Mouse (Mus musculus) limb, embryonic 12.5 days (tissue): ENCODE data around the gene Map6. TPM values are rescaled to one million over a fixed set of nuclear protein-coding genes. Genes with fewer than 3 reads are reported as not detected.

Experiments
- ATAC-seq: fragments of 200-750 bp; cut with Nextera tagmentation; 2 replicates; pipeline ENCODE4 v1.8.0; 2017; ENCODE audit warnings: low read depth, moderate TSS enrichment; ENCODE audit not compliant: insufficient number of reproducible peaks, insufficient read depth, low FRiP score, low TSS enrichment
- H3K27ac ChIP-seq: fragments of 300-500 bp; sonication (generic); 2 replicates; pipeline ENCODE4 v1.5.1; 2016; ENCODE audit warnings: mild to moderate bottlenecking, moderate library complexity
- H3K27me3 ChIP-seq: fragments of 300-500 bp; sonication (generic); 2 replicates; pipeline ENCODE4 v1.6.1; 2016; ENCODE audit warnings: mild to moderate bottlenecking, moderate library complexity
- H3K36me3 ChIP-seq: fragments of 300-500 bp; sonication (generic); 2 replicates; pipeline ENCODE4 v1.6.1; 2016; ENCODE audit warnings: mild to moderate bottlenecking, moderate library complexity
- H3K4me1 ChIP-seq: fragments of 300-500 bp; sonication (generic); replicated peaks from 2 replicates; pipeline ENCODE4 v1.6.1; 2016
- H3K4me2 ChIP-seq: fragments of 300-500 bp; sonication (generic); 2 replicates; pipeline ENCODE4 v1.6.1; 2016; ENCODE audit warnings: mild to moderate bottlenecking, moderate library complexity
- H3K4me3 ChIP-seq: fragments of 300-500 bp; sonication (generic); replicated peaks from 2 replicates; pipeline ENCODE4 v1.5.1; 2016; ENCODE audit warnings: mild to moderate bottlenecking
- H3K9ac ChIP-seq: fragments of 300-500 bp; sonication (generic); replicated peaks from 2 replicates; pipeline ENCODE4 v1.6.1; 2016; ENCODE audit warnings: mild to moderate bottlenecking, moderate library complexity
- H3K9me3 ChIP-seq: fragments of 300-500 bp; sonication (generic); 2 replicates; pipeline ENCODE4 v1.6.1; 2016; ENCODE audit warnings: mild to moderate bottlenecking, moderate library complexity
- WGBS: fragments of 180-500 bp; shearing (Covaris S2); methylation state at CpG from one replicate; pipeline ENCODE4 v1.1.7; 2016; 5-methylcytosine and 5-hydroxymethylcytosine counted together
- polyA plus RNA-seq: library from polyadenylated mRNA; unstranded; fragments of >200 nt; fragmentation: Nextera tagmentation; extraction: Ambion mirVana; gene quantifications from 2 replicates; pipeline ENCODE4 v1.2.1, GENCODE M21; 2016

The Map6 gene
- polyA plus RNA-seq, 1 experiment from 2014 or later: 4.4 TPM

- ATAC-seq: no peak
- 42% methylated on average over 6 of the region's 6 CpGs for WGBS
- Histone ChIP-seq H3K27me3 (no peaks in the 10 kb centered on the region), H3K9ac (no peak overlapping the region), H3K4me1 (peaks cover 16% of the 10 kb centered on the region), H3K9me3 (peaks cover 6% of the 10 kb centered on the region), H3K36me3 (no peaks in the 10 kb centered on the region), H3K27ac (no peak overlapping the region), H3K4me2 (no peak overlapping the region), H3K4me3 (no peak overlapping the region)
Observed at GRCm38 (mm10) chr7:99290925-99291324, 23.7 kb downstream of the Map6 start.

- Histone ChIP-seq H3K36me3 (no peaks in the 10 kb centered on the region), H3K4me3 (no peak overlapping the region), H3K4me2 (no peak overlapping the region), H3K4me1 (peaks cover 16% of the 10 kb centered on the region), H3K9me3 (no peaks in the 10 kb centered on the region; the same call in 1 of the 2 replicates), H3K27me3 (no peaks in the 10 kb centered on the region), H3K9ac (no peak overlapping the region), H3K27ac (no peak overlapping the region)
- no peak for ATAC-seq
- 91% methylated on average over 2 of the region's 2 CpGs for WGBS
Observed at GRCm38 (mm10) chr7:99294198-99294780, 27.0 kb downstream of the Map6 start.

GRCm38 (mm10) chr7:99295104-99295503 lies 27.9 kb downstream of the Map6 start:
- H3K4me2 ChIP-seq: no peak overlapping the region
- H3K9ac ChIP-seq: no peak overlapping the region
- no peak overlapping the region for H3K27ac ChIP-seq
- no peak overlapping the region for H3K4me3 ChIP-seq
- peak; percentile 66; the same call in 1 of the 2 replicates for ATAC-seq
- peaks cover 15% of the 10 kb centered on the region for H3K4me1 ChIP-seq
- H3K36me3 ChIP-seq: no peaks in the 10 kb centered on the region
- H3K27me3 ChIP-seq: no peaks in the 10 kb centered on the region
- H3K9me3 ChIP-seq: no peaks in the 10 kb centered on the region; the same call in 1 of the 2 replicates
- 79% methylated on average over 8 of the region's 8 CpGs for WGBS

GRCm38 (mm10) chr7:99300650-99301175 lies 33.5 kb downstream of the Map6 start:
- ATAC-seq: no peak
- Histone ChIP-seq H3K4me1 (peaks cover 6% of the 10 kb centered on the region), H3K4me3 (no peak overlapping the region), H3K27ac (no peak overlapping the region), H3K27me3 (no peaks in the 10 kb centered on the region), H3K9me3 (no peaks in the 10 kb centered on the region), H3K36me3 (no peaks in the 10 kb centered on the region), H3K9ac (no peak overlapping the region), H3K4me2 (no peak overlapping the region)
- WGBS: 28% methylated on average over 3 of the region's 3 CpGs

GRCm38 (mm10) chr7:99304029-99304428 lies 36.8 kb downstream of the Map6 start:
- 52% methylated on average over 6 of the region's 6 CpGs for WGBS
- no peak overlapping the region for H3K4me3 ChIP-seq
- H3K4me1 ChIP-seq: peaks cover 21% of the 10 kb centered on the region
- no peak overlapping the region for H3K9ac ChIP-seq
- no peak for ATAC-seq
- H3K27ac ChIP-seq: no peak overlapping the region
- H3K36me3 ChIP-seq: no peaks in the 10 kb centered on the region
- no peaks in the 10 kb centered on the region for H3K9me3 ChIP-seq
- no peaks in the 10 kb centered on the region for H3K27me3 ChIP-seq
- H3K4me2 ChIP-seq: no peak overlapping the region

GRCm38 (mm10) chr7:99304949-99305372 lies 37.7 kb downstream of the Map6 start:
- no peaks in the 10 kb centered on the region for H3K9me3 ChIP-seq
- peak; percentile 31; the same call in 1 of the 2 replicates for ATAC-seq
- no peak overlapping the region for H3K4me3 ChIP-seq
- no peak overlapping the region for H3K27ac ChIP-seq
- no peak overlapping the region for H3K4me2 ChIP-seq
- 70% methylated on average over 5 of the region's 5 CpGs for WGBS
- H3K36me3 ChIP-seq: no peaks in the 10 kb centered on the region
- no peaks in the 10 kb centered on the region for H3K27me3 ChIP-seq
- H3K4me1 ChIP-seq: peaks cover 21% of the 10 kb centered on the region
- H3K9ac ChIP-seq: no peak overlapping the region

GRCm38 (mm10) chr7:99305688-99306087 lies 38.4 kb downstream of the Map6 start:
- Histone ChIP-seq H3K9me3 (no peaks in the 10 kb centered on the region), H3K27me3 (no peaks in the 10 kb centered on the region), H3K9ac (no peak overlapping the region), H3K4me1 (peaks cover 21% of the 10 kb centered on the region), H3K27ac (no peak overlapping the region), H3K36me3 (no peaks in the 10 kb centered on the region), H3K4me2 (no peak overlapping the region), H3K4me3 (no peak overlapping the region)
- no peak for ATAC-seq
- 90% methylated on average over 4 of the region's 4 CpGs for WGBS

- Histone ChIP-seq H3K9ac (no peak overlapping the region), H3K4me2 (no peak overlapping the region), H3K36me3 (no peaks in the 10 kb centered on the region), H3K27me3 (no peaks in the 10 kb centered on the region), H3K27ac (0 out of 2 replicates have a peak overlapping the region, but pooled peaks have one; percentile 23), H3K4me1 (peaks cover 25% of the 10 kb centered on the region), H3K4me3 (no peak overlapping the region), H3K9me3 (no peaks in the 10 kb centered on the region)
- no peak for ATAC-seq
- WGBS: 31% methylated on average over 3 of the region's 3 CpGs
Observed at GRCm38 (mm10) chr7:99306640-99307039, 39.4 kb downstream of the Map6 start.

GRCm38 (mm10) chr7:99311433-99311832 lies 44.2 kb downstream of the Map6 start:
- no peaks in the 10 kb centered on the region for H3K9me3 ChIP-seq
- peaks cover 38% of the 10 kb centered on the region for H3K4me1 ChIP-seq
- no peak overlapping the region for H3K9ac ChIP-seq

GRCm38 (mm10) chr7:99312058-99312457 lies 44.8 kb downstream of the Map6 start:
- Histone ChIP-seq H3K4me3 (no peak overlapping the region), H3K4me2 (no peak overlapping the region), H3K9me3 (no peaks in the 10 kb centered on the region), H3K27me3 (peaks cover 5% of the 10 kb centered on the region; the same call in 1 of the 2 replicates), H3K27ac (peak overlapping the region; percentile 60; the same call in 1 of the 2 replicates), H3K4me1 (peaks cover 33% of the 10 kb centered on the region), H3K36me3 (no peaks in the 10 kb centered on the region), H3K9ac (no peak overlapping the region)
- ATAC-seq: 0 out of 2 replicates have a peak, but pooled peaks have one; percentile 21
- WGBS: 44% methylated on average over 4 of the region's 4 CpGs

More at GRCm38 (mm10) chr7:99311433-99311832, 44.2 kb downstream of the Map6 start:
- no peak; the same call in 1 of the 2 replicates for ATAC-seq
- Histone ChIP-seq H3K4me2 (no peak overlapping the region), H3K27me3 (0 out of 2 replicates have a peak, but pooled peaks cover 3% of the 10 kb centered on the region), H3K36me3 (no peaks in the 10 kb centered on the region), H3K27ac (peak overlapping the region; percentile 29; the same call in 1 of the 2 replicates), H3K4me3 (no peak overlapping the region)
- 61% methylated on average over 7 of the region's 7 CpGs for WGBS

GRCm38 (mm10) chr7:99312671-99313143 lies 45.5 kb downstream of the Map6 start:
- peak overlapping the region; percentile 69 for H3K27ac ChIP-seq
- H3K27me3 ChIP-seq: peaks cover 6% of the 10 kb centered on the region; the same call in 1 of the 2 replicates
- H3K4me2 ChIP-seq: 0 out of 2 replicates have a peak overlapping the region, but pooled peaks have one; percentile 4
- H3K9me3 ChIP-seq: no peaks in the 10 kb centered on the region
- WGBS: 40% methylated on average over 8 of the region's 8 CpGs
- ATAC-seq: 0 out of 2 replicates have a peak, but pooled peaks have one; percentile 30
- H3K9ac ChIP-seq: no peak overlapping the region
- peaks cover 28% of the 10 kb centered on the region for H3K4me1 ChIP-seq
- no peaks in the 10 kb centered on the region for H3K36me3 ChIP-seq
- no peak overlapping the region for H3K4me3 ChIP-seq
